Mouse (Mus musculus) T-helper 1 cell (primary cell): Measurements from ENCODE around the gene Rab9.
"Not testable (repeated sequence)": the region's sequence is repeated elsewhere in the genome, so short reads cannot be mapped to it uniquely, and the experiment has no call there.

Source experiments
- in situ Hi-C: fragments of 300-600 bp; cut with MboI, MseI; formaldehyde crosslinking; loops from one replicate; pipeline ENCODE4 v1.15.1; 2025; ENCODE audit warnings: high pct_unique_total_duplicates

Gene Rab9

DNA sequence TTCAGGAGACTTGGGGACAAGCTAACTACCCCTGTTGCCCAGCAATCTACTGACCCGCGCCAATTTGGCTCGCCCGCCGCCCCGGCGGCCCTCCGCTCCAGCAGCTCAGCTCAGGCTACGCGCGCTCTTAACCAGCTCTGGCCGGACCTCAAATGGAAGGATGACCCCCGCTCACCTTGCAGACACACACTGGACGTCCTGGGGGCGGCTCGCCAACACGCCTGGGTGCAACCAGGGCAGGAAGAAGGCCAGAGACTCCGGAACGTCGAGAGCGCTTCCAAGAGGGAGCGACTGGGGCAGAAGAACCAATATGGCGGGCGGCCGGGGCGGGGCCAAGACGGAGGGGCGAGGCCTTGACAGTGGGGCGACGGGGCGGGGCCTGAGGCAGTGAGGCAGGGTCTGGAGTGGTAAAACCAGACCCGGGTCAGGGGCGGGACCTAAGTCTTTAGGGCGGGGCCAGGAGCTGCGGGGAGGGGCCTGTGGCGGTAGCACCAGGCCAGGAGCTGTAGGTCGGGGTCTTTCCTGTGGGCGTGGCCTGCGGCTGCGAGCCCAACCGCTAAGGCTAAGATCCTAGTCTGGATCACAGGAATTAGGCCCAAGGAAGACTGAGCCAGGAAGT is at the start of gene Rab9:
Rab9 (minus strand) TSS at position 503 of the 619 bp plus-strand sequence.
- in situ Hi-C loops: no loop called here

GRCm38 (mm10) chrX:166528126-166528525 is 48.5 kb upstream of the Rab9 start:
- in situ Hi-C loops: no loop called here

GRCm38 (mm10) chrX:166525637-166526315 is 46.1 kb upstream of the Rab9 start:
- in situ Hi-C loops: no loop called here

DNA sequence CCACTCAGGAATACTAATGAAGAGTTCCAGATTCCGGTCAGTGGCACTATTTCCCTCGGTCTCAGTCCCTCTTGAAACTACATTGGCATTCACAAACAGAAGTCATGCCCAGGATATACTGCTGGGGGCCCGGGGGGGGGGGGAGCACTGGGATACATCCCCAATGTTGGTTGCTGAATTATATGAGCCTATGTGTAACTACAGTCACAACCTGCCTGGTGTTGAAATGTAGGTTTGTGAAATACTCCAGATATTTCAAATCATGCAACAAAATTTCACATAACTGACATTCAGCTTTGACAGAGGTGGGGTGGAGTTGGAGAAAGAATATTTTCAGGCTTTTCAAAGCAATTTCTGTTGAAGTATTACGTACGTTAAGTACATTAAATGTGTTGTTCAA is 41.1 kb upstream of the Rab9 start:
- in situ Hi-C loops: no loop called here

- in situ Hi-C loops: no loop called here
Measured at GRCm38 (mm10) chrX:166518345-166518744, 38.7 kb upstream of the Rab9 start, which contains the start of gene Tceanc. Gene Tceanc, minus strand, starts transcription at chrX:166518567.

DNA sequence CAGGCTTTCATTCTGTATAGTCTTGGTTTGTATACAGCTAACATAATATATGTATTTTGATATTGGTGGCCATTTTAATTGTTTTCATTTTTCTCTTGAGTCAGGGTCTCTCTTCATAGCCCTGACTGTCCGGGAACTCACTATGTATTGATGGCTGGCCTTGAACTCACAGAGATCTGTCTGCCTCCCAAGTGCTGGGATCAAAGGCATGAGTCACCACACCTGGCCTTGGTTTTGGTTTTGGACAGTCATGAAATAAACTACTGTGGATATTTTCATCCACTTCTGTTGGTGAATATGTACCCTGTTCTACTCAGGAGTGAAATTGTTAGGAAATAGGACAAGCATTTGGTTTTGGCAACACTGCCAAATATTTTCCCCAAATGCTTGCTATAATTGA is 37.0 kb upstream of the Rab9 start:
- in situ Hi-C loops: no loop called here

DNA sequence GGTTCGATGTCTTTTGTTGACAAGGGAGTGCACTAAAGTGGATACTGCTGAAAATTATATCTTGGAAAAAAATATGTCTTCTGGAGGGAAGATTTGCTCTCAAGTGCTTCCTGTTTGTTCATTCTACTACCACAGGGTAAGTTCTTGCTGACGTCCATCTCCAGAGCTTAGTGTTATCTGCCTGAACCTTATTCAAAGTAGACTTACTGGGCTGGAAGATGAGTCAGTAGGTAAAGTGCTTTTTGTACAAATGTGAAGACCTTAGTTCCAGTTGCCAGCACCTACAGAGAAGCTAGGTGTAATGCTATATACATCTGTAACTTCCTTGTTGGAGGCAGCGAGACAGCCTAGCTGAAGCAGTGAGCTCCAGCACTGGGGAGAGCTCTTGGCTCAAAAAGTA is 36.3 kb upstream of the Rab9 start:
- in situ Hi-C loops: no loop called here

GRCm38 (mm10) chrX:166514035-166514434 is 34.4 kb upstream of the Rab9 start:
- in situ Hi-C loops: not testable (repeated sequence)

GRCm38 (mm10) chrX:166512071-166512470 is 32.4 kb upstream of the Rab9 start:
- in situ Hi-C loops: no loop called here

DNA sequence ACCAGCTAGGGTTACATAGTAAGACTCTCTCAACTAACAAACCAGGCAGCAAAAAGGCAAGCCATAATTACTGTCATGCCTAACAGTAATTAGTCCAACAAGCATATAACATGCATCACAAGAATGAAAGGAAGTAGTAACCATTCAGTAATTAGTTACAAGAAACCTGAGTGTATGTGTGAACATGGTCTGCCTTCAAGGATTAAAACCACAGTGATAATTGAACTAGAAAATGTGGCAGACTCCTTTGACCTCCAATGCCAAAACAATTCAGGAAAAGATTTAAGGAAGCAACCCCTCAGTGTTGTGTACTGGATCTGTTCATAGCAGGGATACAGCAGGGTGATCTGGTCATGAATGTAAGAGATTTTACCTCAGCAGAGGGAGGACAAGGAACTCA is 31.4 kb upstream of the Rab9 start:
- in situ Hi-C loops: no loop called here

- in situ Hi-C loops: no loop called here
Measured at GRCm38 (mm10) chrX:166509761-166510738, 30.4 kb upstream of the Rab9 start.

- in situ Hi-C loops: no loop called here
Measured at GRCm38 (mm10) chrX:166504421-166504820, 24.8 kb upstream of the Rab9 start.

GRCm38 (mm10) chrX:166499496-166500190 is 20.0 kb upstream of the Rab9 start:
- in situ Hi-C loops: no loop called here

DNA sequence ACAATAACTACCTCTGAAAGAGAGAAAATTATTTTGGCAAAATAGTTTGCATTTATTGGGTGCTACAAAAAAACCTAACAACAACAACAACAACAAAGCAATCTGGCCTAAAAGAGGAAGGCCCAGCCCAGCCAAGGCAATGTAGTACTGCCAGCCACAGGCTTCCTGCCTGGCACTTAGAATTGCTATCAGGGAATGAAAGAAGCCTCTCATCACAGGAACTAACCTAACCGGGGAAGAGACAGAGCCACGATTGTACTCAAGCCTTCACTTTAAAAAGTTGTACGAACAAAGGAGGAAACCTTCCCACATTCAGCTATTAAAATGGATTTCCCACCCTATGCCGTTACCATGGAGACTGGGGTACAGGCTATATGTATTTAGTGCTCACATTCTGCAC is 18.1 kb upstream of the Rab9 start:
- in situ Hi-C loops: no loop called here

- in situ Hi-C loops: no loop called here
Measured at GRCm38 (mm10) chrX:166495052-166495451, 15.4 kb upstream of the Rab9 start.

GRCm38 (mm10) chrX:166478631-166479364 is 869 bp downstream of the Rab9 start:
- in situ Hi-C loops: no loop called here

DNA sequence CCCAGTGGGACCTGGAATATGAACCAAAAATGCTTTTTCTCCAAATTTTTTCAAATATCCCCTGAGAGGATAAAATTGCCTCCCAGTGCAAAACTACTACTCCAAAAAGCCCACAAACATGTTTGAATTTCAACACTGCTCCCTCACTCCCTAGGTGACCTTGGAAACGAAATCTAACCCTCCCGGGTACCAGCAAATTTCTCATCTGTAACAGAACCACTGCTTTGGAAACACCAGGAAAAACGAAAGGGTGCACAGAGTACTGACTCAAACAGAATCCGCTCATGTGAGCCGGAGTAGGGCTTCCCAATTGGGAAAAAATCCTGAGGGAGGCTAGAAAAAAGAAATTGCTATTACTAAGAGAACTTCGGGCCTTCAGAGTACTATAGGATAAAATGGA is 2.3 kb downstream of the Rab9 start:
- in situ Hi-C loops: no loop called here

GRCm38 (mm10) chrX:166472612-166473011 is 7.1 kb downstream of the Rab9 start:
- in situ Hi-C loops: no loop called here

- in situ Hi-C loops: no loop called here
Measured at GRCm38 (mm10) chrX:166468321-166468720, 11.3 kb downstream of the Rab9 start.

DNA sequence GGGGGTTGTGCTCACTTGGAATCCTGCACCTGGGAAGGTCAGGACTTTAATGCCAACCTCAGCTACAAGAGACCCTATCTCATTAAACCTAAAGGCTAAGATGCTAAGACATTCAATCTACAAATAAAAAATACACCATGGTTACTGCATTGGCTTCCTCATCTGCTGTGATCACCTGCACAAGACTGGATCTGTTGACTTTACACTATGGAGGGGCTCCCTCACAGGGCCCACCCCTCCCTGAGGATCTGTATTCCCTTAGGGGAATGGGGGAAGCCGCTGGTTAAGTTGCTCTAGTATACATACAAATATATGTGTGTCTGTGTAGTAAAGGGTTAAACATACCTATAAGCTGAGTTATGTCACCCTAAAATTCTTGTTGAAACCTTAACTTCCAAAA is 24.1 kb downstream of the Rab9 start:
- in situ Hi-C loops: no loop called here

GRCm38 (mm10) chrX:166454331-166454730 is 25.3 kb downstream of the Rab9 start:
- in situ Hi-C loops: no loop called here
